Mouse (Mus musculus) heart, postnatal 4 days (tissue): ENCODE measurements around the gene Prss21. TPM values are rescaled to one million over a fixed set of nuclear protein-coding genes. Genes with fewer than 3 reads are reported as not detected.
"Not testable (repeated sequence)": the region's sequence is repeated elsewhere in the genome, so short reads cannot be mapped to it uniquely, and the experiment has no call there.

Experiments
- DNase-seq: peaks from one replicate; pipeline ENCODE4 v3.0.0; 2021
- microRNA-seq, 2 experiments: library from miRNA; unstranded; fragments of <30 nt; microRNA quantifications; one replicate each; pipeline ENCODE4 v1.2.0; 2021 to 2022
- total RNA-seq, 2 experiments: library from RNA; stranded (reverse); gene quantifications; 2 replicates each; pipeline ENCODE4 v1.2.3; 2021

Gene Prss21
- total RNA-seq, 2 experiments from 2014 or later, result not detected

DNA sequence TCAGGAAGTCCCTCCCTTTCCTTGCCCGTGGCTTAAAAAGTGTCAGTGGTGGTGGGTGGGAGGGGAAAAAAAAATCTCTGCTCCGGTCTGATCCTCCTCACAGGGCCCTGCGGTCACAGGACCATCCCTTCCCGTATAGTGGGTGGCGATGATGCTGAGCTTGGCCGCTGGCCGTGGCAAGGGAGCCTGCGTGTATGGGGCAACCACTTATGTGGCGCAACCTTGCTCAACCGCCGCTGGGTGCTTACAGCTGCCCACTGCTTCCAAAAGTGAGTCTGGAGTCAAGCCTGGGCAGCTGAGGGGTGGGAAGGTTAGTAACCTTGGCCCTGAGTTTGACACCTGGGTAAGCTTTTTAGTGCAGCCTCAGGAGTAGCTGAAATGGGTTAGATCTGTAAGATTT is 657 bp downstream of the Prss21 start:
- DNase-seq, result no peak

DNA sequence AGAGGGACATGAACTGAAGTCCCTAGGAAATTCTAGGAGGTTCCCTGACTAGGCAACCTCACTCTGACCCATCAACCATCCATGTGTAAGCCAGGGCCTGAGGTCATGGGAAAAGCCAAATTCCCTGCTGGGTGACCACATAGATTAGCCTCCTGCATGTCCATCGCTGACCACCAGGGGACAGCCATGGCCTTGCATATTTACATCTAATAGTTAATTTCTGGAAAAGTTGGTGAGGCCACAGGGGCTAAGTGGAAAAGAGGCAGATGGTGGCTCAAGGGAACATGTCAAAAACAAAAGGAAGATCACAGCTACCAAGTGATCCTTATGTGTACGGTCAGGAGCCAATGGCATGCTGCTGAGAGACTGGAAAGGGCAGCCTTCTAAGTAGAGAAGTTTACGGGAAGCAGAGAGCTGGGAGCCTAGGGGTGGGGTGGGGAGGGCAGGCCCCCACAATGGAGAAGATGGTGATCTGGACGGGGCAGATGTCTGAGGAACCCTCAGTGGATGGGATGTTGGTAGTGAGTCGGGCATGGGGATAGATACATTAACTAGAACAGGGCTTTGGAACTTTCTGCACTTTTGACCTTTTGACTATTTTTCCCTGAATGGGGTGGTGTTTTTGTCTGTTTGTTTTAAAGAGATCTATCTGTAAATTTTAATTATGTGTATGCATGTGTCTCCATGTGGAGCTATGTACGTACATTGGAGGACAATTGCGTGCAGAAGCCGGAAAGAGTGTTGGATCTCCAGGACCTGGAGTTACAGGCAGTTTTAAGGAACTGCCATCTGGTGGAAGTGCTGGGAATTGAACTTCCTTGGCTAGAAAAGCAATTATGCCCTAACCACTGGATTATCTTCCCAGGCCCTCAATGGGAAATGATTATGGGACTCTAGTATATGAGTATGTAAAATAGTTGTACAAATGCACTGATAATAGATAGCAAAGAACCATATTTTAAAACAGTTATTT is 6.3 kb downstream of the Prss21 start:
- peak; percentile 74 for DNase-seq

- DNase-seq, result no peak
Measured at GRCm38 (mm10) chr17:23876741-23877140, 8.9 kb downstream of the Prss21 start.

GRCm38 (mm10) chr17:23877166-23877565 is 9.3 kb downstream of the Prss21 start:
- DNase-seq, result no peak

DNA sequence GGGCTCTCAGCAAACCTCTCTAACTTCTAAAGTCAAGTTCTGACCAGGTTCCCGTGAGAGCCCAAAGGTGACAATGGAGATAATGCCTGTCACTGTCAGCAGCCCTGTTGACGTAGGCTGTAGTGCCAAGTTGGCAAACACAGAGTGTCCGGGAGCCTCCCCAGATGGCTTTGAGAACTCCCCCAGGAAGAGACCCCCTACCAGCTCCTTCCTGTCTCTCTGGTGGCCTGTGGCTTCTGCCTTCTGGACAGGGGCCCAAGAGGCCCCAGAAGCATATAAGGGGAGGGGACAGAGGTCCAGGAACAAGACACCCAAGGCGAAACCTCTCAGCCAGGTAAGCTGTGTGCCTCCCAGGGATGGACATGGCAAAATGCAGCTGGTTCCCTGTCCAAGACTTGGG is 12.7 kb downstream of the Prss21 start, which contains the start of the genes Dcpp1 and Dcpp2:
TSS of gene Dcpp1 (plus strand) at position 301 of the 400 bp plus-strand sequence.
TSS of gene Dcpp2 (plus strand) at position 305 of the 400 bp plus-strand sequence.
- DNase-seq, result not testable (repeated sequence)

GRCm38 (mm10) chr17:23917158-23917557 is 49.3 kb downstream of the Prss21 start, which contains the start of gene Dcpp3:
Dcpp3 (plus strand) TSS chr17:23917458.
- DNase-seq, result not testable (repeated sequence)

Small RNA genes within 50 kb of the gene (microRNA-seq; reads per million reads assigned to microRNA genes)
- 2.2 to 3.1 reads per million in 2 experiments for gene Mir5125

Other genes with a start within 250 kb of the Prss21 start
- under 1 TPM; 0.48 to 0.50 TPM for gene Mmp25, start 222.8 kb upstream of the Prss21 start, total RNA-seq
- under 1 TPM in 1 of 2 experiments, not detected in 1; 0.14 TPM for gene Bicdl2, start 207.6 kb upstream of the Prss21 start, total RNA-seq
- gene Hcfc1r1, start 194.5 kb upstream of the Prss21 start, total RNA-seq, result 100 to 1,000 TPM; 214 to 238 TPM
- 10 to 100 TPM; 24.8 to 28.8 TPM for gene Thoc6, start 194.2 kb upstream of the Prss21 start, total RNA-seq
- gene Tnfrsf12a, start 190.6 kb upstream of the Prss21 start, total RNA-seq, result 100 to 1,000 TPM; 212 to 246 TPM
- not detected for gene Cldn6, start 188.8 kb upstream of the Prss21 start, total RNA-seq
- not detected for gene Cldn9, start 184.0 kb upstream of the Prss21 start, total RNA-seq
- not detected for gene 1520401A03Rik, start 145.3 kb upstream of the Prss21 start, total RNA-seq
- 10 to 100 TPM; 16.6 to 16.7 TPM for gene Pkmyt1, start 141.7 kb upstream of the Prss21 start, total RNA-seq
- 10 to 100 TPM; 19.1 to 19.3 TPM for gene Paqr4, start 127.2 kb upstream of the Prss21 start, total RNA-seq
- not detected for gene Kremen2, start 122.2 kb upstream of the Prss21 start, total RNA-seq
- gene Flywch1, start 96.5 kb upstream of the Prss21 start, total RNA-seq, result 10 to 100 TPM; 32.8 to 33.4 TPM
- 1 to 10 TPM; 1.2 to 2.2 TPM for gene Flywch2, start 82.0 kb upstream of the Prss21 start, total RNA-seq
- 100 to 1,000 TPM; 275 to 287 TPM for gene Srrm2, start 77.5 kb upstream of the Prss21 start, total RNA-seq
- gene Elob, start 38.9 kb upstream of the Prss21 start, total RNA-seq, result 100 to 1,000 TPM; 413 to 427 TPM
- gene Prss33, start 32.0 kb upstream of the Prss21 start, total RNA-seq, result not detected
- not detected for gene Prss32, start 24.2 kb upstream of the Prss21 start, total RNA-seq
- gene Prss41, start 23.9 kb upstream of the Prss21 start, total RNA-seq, result not detected
- not detected for gene Dcpp1, start 12.8 kb downstream of the Prss21 start, total RNA-seq
- gene Dcpp2, start 12.8 kb downstream of the Prss21 start, total RNA-seq, result not detected
- not detected for gene Dcpp3, start 49.4 kb downstream of the Prss21 start, total RNA-seq
- not detected for gene Sbp, start 73.6 kb downstream of the Prss21 start, total RNA-seq
- gene Sbpl, start 87.2 kb downstream of the Prss21 start, total RNA-seq, result not detected
- not detected for gene Prss30, start 112.5 kb downstream of the Prss21 start, total RNA-seq
- not detected for gene Prss22, start 130.0 kb downstream of the Prss21 start, total RNA-seq
- gene Prss27, start 170.1 kb downstream of the Prss21 start, total RNA-seq, result not detected
- 10 to 100 TPM; 25.4 to 26.0 TPM for gene Kctd5, start 205.4 kb downstream of the Prss21 start, total RNA-seq